Mouse (Mus musculus): ENCODE data around the gene 1700016D06Rik. TPM values are rescaled to one million over a fixed set of nuclear protein-coding genes. Genes with fewer than 3 reads are reported as not detected.

The 1700016D06Rik gene
- total and polyA plus RNA-seq, 3 experiments, result not detected

GRCm38 (mm10) chr8:11608848-11609247 is 92.0 kb downstream of the 1700016D06Rik start:
- Histone ChIP-seq H3K79me2 (ENCODE audit: control insufficient read depth, insufficient read depth, low read length, poor library complexity) (no peaks in the 10 kb centered on the region), H3K4me1 (ENCODE audit: control insufficient read depth in 1 of 2, insufficient read depth in 2 of 2, low read length in 2 of 2) (no peaks in the 10 kb centered on the region), H3K4me3 (ENCODE audit: control insufficient read depth in 1 of 2, insufficient read depth in 1 of 2, low read depth in 2 of 2, low read length in 2 of 2) (no peak overlapping the region), H3K9me3 (replicated peaks; ENCODE audit: insufficient read depth, low read length) (no peaks in the 10 kb centered on the region), H3K27me3 (ENCODE audit: control insufficient read depth in 1 of 2, insufficient read depth in 2 of 2, low read length in 2 of 2) (no peaks in the 10 kb centered on the region), H3K27ac (ENCODE audit: control insufficient read depth, low read depth, low read length) (no peak overlapping the region), H3K9ac (ENCODE audit: control insufficient read depth, low read depth, low read length, poor library complexity, severe bottlenecking) (no peak overlapping the region), H3K36me3 (ENCODE audit: control insufficient read depth in 1 of 2, insufficient read depth in 2 of 2, low read length in 2 of 2) (peaks cover 0 to 16% of the 10 kb centered on the region in 2 experiments; a peak in 2 of 4 replicates)
- TF ChIP-seq NELFE (IDR thresholded peaks at IDR 0.05; ENCODE audit: low read depth, low read length) (no peak), SIN3A (IDR thresholded peaks at IDR 0.05; ENCODE audit: low read length) (no peak), RCOR1 (IDR thresholded peaks at IDR 0.05; ENCODE audit: low read depth, low read length) (no peak), NRF1 (IDR thresholded peaks at IDR 0.05; ENCODE audit: insufficient read depth, low read depth, low read length, poor library complexity, severe bottlenecking) (no peak), GABPA (IDR thresholded peaks at IDR 0.05; ENCODE audit: low read depth, low read length) (no peak)
- no peak for DNase-seq (ENCODE audit: low read depth, low spot score)

Other genes with a start within 250 kb of the 1700016D06Rik start
- gene Rab20, start 222.4 kb downstream of the 1700016D06Rik start, total RNA-seq (2012; rRNA removed), result 8.4 and 10.4 TPM in 2 replicates
- 1 to 10 TPM in 1 of 2 experiments, not detected in 1; 9.5 TPM for gene Rab20, start 222.4 kb downstream of the 1700016D06Rik start, polyA plus RNA-seq (2012; ENCODE audit: insufficient read depth in 1 of 2, insufficient read length in 2 of 2, low read depth in 1 of 2, low replicate concordance in 2 of 2, missing spikeins in 1 of 2)
- gene Naxd, start 203.6 kb downstream of the 1700016D06Rik start, total RNA-seq (2012; rRNA removed), result 54.8 and 60.9 TPM in 2 replicates
- gene Naxd, start 203.6 kb downstream of the 1700016D06Rik start, polyA plus RNA-seq (2012; ENCODE audit: insufficient read depth in 1 of 2, insufficient read length in 2 of 2, low read depth in 1 of 2, low replicate concordance in 2 of 2, missing spikeins in 1 of 2), result 10 to 100 TPM in 1 of 2 experiments, not detected in 1; 72.3 TPM
- 60.1 and 62.8 TPM in 2 replicates for gene Cars2, start 150.3 kb downstream of the 1700016D06Rik start, total RNA-seq (2012; rRNA removed)
- 10 to 100 TPM in 1 of 2 experiments, not detected in 1; 63.8 TPM for gene Cars2, start 150.3 kb downstream of the 1700016D06Rik start, polyA plus RNA-seq (2012; ENCODE audit: insufficient read depth in 1 of 2, insufficient read length in 2 of 2, low read depth in 1 of 2, low replicate concordance in 2 of 2, missing spikeins in 1 of 2)
- 35.9 and 36.2 TPM in 2 replicates for gene Ing1, start 145.5 kb downstream of the 1700016D06Rik start, total RNA-seq (2012; rRNA removed)
- gene Ing1, start 145.5 kb downstream of the 1700016D06Rik start, polyA plus RNA-seq (2012; ENCODE audit: insufficient read depth in 1 of 2, insufficient read length in 2 of 2, low read depth in 1 of 2, low replicate concordance in 2 of 2, missing spikeins in 1 of 2), result 10 to 100 TPM in 1 of 2 experiments, not detected in 1; 91.0 TPM
- gene Ankrd10, start 65.3 kb downstream of the 1700016D06Rik start, total RNA-seq (2012; rRNA removed), result 68.5 and 74.8 TPM in 2 replicates
- gene Ankrd10, start 65.3 kb downstream of the 1700016D06Rik start, polyA plus RNA-seq (2012; ENCODE audit: insufficient read depth in 1 of 2, insufficient read length in 2 of 2, low read depth in 1 of 2, low replicate concordance in 2 of 2, missing spikeins in 1 of 2), result 10 to 100 TPM in 1 of 2 experiments, not detected in 1; 70.4 TPM
- 18.7 and 21.0 TPM in 2 replicates for gene Arhgef7, start 26.7 kb upstream of the 1700016D06Rik start, total RNA-seq (2012; rRNA removed)
- 10 to 100 TPM in 1 of 2 experiments, not detected in 1; 36.8 TPM for gene Arhgef7, start 26.7 kb upstream of the 1700016D06Rik start, polyA plus RNA-seq (2012; ENCODE audit: insufficient read depth in 1 of 2, insufficient read length in 2 of 2, low read depth in 1 of 2, low replicate concordance in 2 of 2, missing spikeins in 1 of 2)
- not detected in 2 replicates for gene Tex29, start 139.4 kb upstream of the 1700016D06Rik start, total RNA-seq (2012; rRNA removed)
- gene Tex29, start 139.4 kb upstream of the 1700016D06Rik start, polyA plus RNA-seq (2012; ENCODE audit: insufficient read depth in 1 of 2, insufficient read length in 2 of 2, low read depth in 1 of 2, low replicate concordance in 2 of 2, missing spikeins in 1 of 2), result not detected

Data from MEL (cell line).